Mouse (Mus musculus) intestine, embryonic 15.5 days (tissue): Measurements from ENCODE around the gene Ppp2r5d. TPM values are rescaled to one million over a fixed set of nuclear protein-coding genes. Genes with fewer than 3 reads are reported as not detected.

Source experiments
- ATAC-seq: fragments of 200-750 bp; cut with Nextera tagmentation; 2 replicates; pipeline ENCODE4 v1.8.0; 2017; ENCODE audit warnings: moderate TSS enrichment, moderate library complexity
- H3K27ac ChIP-seq: fragments of 300-500 bp; sonication (generic); 2 replicates; pipeline ENCODE4 v1.5.1; 2015; ENCODE audit warnings: mild to moderate bottlenecking, inconsistent platforms
- H3K27me3 ChIP-seq: fragments of 300-500 bp; sonication (generic); replicated peaks from 2 replicates; pipeline ENCODE4 v1.6.1; 2015; ENCODE audit warnings: inconsistent platforms
- H3K36me3 ChIP-seq: fragments of 300-500 bp; sonication (generic); 2 replicates; pipeline ENCODE4 v1.6.1; 2015; ENCODE audit warnings: inconsistent platforms
- H3K4me1 ChIP-seq: fragments of 300-500 bp; sonication (generic); replicated peaks from 2 replicates; pipeline ENCODE4 v1.6.1; 2015; ENCODE audit warnings: inconsistent platforms
- H3K4me2 ChIP-seq: fragments of 300-500 bp; sonication (generic); replicated peaks from 2 replicates; pipeline ENCODE4 v1.6.1; 2015; ENCODE audit warnings: mild to moderate bottlenecking, inconsistent platforms
- H3K4me3 ChIP-seq: fragments of 300-500 bp; sonication (generic); replicated peaks from 2 replicates; pipeline ENCODE4 v1.5.1; 2015; ENCODE audit warnings: inconsistent platforms
- H3K9ac ChIP-seq: fragments of 300-500 bp; sonication (generic); 2 replicates; pipeline ENCODE4 v1.6.1; 2015; ENCODE audit warnings: inconsistent platforms
- H3K9me3 ChIP-seq: fragments of 300-500 bp; sonication (generic); 2 replicates; pipeline ENCODE4 v1.6.1; 2016; ENCODE audit warnings: inconsistent platforms
- WGBS: fragments of 180-500 bp; shearing (Covaris S2); methylation state at CpG from one replicate; pipeline ENCODE4 v1.1.7; 2015; 5-methylcytosine and 5-hydroxymethylcytosine counted together
- polyA plus RNA-seq: library from polyadenylated mRNA; unstranded; fragments of >200 nt; fragmentation: Nextera tagmentation; extraction: Ambion mirVana; gene quantifications from 2 replicates; pipeline ENCODE4 v1.2.1, GENCODE M21; 2015

The Ppp2r5d gene
- polyA plus RNA-seq, 1 experiment from 2014 or later: 71.8 TPM

GRCm38 (mm10) chr17:46674530-46675283, 30.2 kb downstream of the Ppp2r5d start:
- Histone ChIP-seq H3K4me3 (peak overlapping the region; percentile 77), H3K27me3 (no peaks in the 10 kb centered on the region), H3K36me3 (peaks cover 38% of the 10 kb centered on the region), H3K9me3 (no peaks in the 10 kb centered on the region), H3K9ac (peak overlapping the region; percentile 45), H3K27ac (peak overlapping the region; percentile 62), H3K4me1 (peaks cover 34% of the 10 kb centered on the region), H3K4me2 (peak overlapping the region; percentile 76)
- 25% methylated on average over 15 of the region's 15 CpGs for WGBS
- ATAC-seq: peak; percentile 44

DNA sequence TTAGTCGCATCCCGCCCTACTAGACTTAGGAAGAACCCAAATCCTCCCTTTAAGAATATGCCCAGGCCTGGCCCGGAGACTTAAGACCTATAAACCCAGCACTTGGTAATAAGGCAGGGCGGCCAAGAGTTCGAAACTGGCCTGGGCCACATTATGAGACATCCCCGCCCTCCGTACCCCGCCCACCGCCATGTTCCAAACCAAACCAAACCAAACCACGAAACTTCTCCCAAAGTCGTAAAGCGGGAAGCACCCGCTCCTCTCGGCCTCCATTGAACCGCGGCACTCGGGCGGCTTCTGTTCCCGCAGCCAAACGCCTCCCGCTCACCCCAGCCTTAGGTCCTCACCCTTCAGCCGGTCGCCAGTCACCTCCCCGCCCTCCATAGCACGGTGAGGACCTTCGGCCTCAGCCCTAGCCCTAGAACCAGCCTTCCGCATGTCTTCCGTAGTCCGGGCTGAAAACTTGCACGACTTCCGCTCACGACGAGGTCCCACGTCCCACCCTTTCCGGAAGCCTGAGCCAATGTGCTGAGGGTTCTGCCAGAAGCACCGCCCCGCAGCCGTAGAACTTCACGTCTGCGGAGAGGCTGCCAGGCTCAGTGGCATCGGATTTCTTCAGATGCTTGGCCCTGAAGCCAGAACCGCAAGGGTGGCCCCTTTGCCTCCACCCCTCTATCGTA, 30.9 kb downstream of the Ppp2r5d start, which contains the start of gene Rrp36:
TSS of gene Rrp36 (minus strand) at position 503 of the 680 bp plus-strand sequence.
- Histone ChIP-seq H3K27ac (peak within 1 kb of the TSS; percentile 62), H3K9me3 (no peaks in the 10 kb centered on the region), H3K4me3 (peak within 1 kb of the TSS; percentile 77), H3K36me3 (peaks cover 44% of the 10 kb centered on the region), H3K9ac (peak within 1 kb of the TSS; percentile 87), H3K27me3 (no peaks in the 10 kb centered on the region), H3K4me1 (peaks cover 27% of the 10 kb centered on the region), H3K4me2 (peak within 1 kb of the TSS; percentile 76)
- WGBS: under 1% methylated on average over 43 of the region's 43 CpGs
- ATAC-seq: peak; percentile 95

DNA sequence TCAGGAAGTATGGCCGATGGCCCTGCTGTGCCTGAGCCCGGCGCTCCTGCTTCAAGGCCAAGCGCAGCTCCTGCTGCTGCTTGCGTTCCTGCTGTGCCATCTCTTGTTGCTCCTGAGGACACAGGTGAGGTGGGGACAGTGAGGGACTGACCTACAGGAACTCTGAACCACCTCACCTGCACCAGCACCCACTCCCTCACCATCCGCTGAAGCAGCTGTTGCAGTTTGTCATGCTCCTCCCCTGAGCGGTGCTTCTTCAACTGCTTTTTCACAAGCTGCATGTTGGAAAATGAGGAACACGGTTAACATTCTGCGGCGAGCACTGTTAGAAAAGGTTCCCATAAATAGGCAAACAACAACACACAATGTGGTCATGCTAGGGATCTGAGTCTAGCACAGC, 35.0 kb downstream of the Ppp2r5d start:
- H3K4me2 ChIP-seq: no peak overlapping the region
- no peaks in the 10 kb centered on the region for H3K9me3 ChIP-seq
- peaks cover 36% of the 10 kb centered on the region for H3K36me3 ChIP-seq
- no peak overlapping the region for H3K9ac ChIP-seq
- H3K27ac ChIP-seq: no peak overlapping the region
- H3K27me3 ChIP-seq: no peaks in the 10 kb centered on the region
- 96% methylated on average over 10 of the region's 10 CpGs for WGBS
- no peak overlapping the region for H3K4me3 ChIP-seq
- peaks cover 15% of the 10 kb centered on the region for H3K4me1 ChIP-seq
- no peak for ATAC-seq

- no peak overlapping the region for H3K9ac ChIP-seq
- 0 out of 2 replicates have a peak, but pooled peaks cover 1% of the 10 kb centered on the region for H3K4me1 ChIP-seq
- H3K27ac ChIP-seq: no peak overlapping the region
- H3K4me2 ChIP-seq: no peak overlapping the region
- H3K27me3 ChIP-seq: no peaks in the 10 kb centered on the region
- ATAC-seq: no peak
- H3K36me3 ChIP-seq: peaks cover 51% of the 10 kb centered on the region
- 92% methylated on average over 16 of the region's 16 CpGs for WGBS
- H3K9me3 ChIP-seq: no peaks in the 10 kb centered on the region
- H3K4me3 ChIP-seq: no peak overlapping the region
Observed at GRCm38 (mm10) chr17:46667712-46668111, 37.2 kb downstream of the Ppp2r5d start.

DNA sequence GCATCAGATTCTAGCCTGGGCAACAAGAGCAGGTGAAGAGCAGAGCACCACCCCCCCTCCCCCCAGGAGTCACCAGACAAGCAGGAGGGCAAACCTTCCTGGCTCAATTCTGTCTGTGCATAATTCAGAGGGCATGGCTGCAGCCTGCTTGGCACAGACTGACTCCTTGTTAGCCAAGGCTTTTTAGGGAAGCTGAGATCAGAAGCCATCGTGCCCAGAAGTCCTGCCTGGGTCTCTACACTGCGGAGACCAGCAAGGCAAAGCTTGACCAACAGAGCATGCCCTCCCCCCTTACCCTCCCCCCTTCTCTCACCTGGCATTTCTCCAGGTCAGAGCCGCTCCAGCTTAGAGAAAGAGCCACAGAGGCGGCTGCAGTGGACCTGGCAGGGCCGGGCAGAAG, 42.2 kb downstream of the Ppp2r5d start:
- ATAC-seq: no peak
- WGBS: 88% methylated on average over 5 of the region's 5 CpGs
- Histone ChIP-seq H3K9ac (no peak overlapping the region), H3K4me2 (no peak overlapping the region), H3K27ac (no peak overlapping the region), H3K36me3 (peaks cover 72% of the 10 kb centered on the region), H3K9me3 (no peaks in the 10 kb centered on the region), H3K4me1 (no peaks in the 10 kb centered on the region), H3K4me3 (no peak overlapping the region), H3K27me3 (no peaks in the 10 kb centered on the region)

- no peaks in the 10 kb centered on the region for H3K9me3 ChIP-seq
- H3K27ac ChIP-seq: no peak overlapping the region
- H3K27me3 ChIP-seq: no peaks in the 10 kb centered on the region
- H3K4me1 ChIP-seq: no peaks in the 10 kb centered on the region
- H3K4me2 ChIP-seq: no peak overlapping the region
- no peak for ATAC-seq
- no peak overlapping the region for H3K9ac ChIP-seq
- no peak overlapping the region for H3K4me3 ChIP-seq
- H3K36me3 ChIP-seq: peaks cover 75% of the 10 kb centered on the region
- 83% methylated on average over 12 of the region's 12 CpGs for WGBS
Observed at GRCm38 (mm10) chr17:46661981-46662380, 42.9 kb downstream of the Ppp2r5d start.

GRCm38 (mm10) chr17:46661351-46661750, 43.6 kb downstream of the Ppp2r5d start:
- no peak overlapping the region for H3K4me2 ChIP-seq
- 97% methylated on average over 9 of the region's 9 CpGs for WGBS

DNA sequence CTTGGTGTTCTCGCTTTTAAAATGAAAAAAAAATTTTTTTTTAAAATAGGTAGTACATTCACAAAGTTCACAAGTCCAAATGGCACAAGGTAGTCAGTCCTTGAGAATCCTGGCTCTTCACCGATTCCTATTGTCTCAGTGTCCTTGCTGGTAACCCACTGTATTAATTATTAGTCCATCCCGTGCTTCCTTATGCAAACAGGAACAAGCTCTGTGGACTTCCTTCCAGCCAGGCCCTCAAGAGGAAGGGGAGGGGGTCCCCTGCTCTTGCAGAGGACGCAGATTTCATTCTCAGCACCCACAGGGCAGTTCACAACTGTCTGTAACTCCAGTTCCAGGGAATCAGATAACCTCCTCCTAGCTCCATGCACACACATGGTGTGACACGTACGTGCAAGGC, 48.9 kb downstream of the Ppp2r5d start:
- no peak overlapping the region for H3K4me3 ChIP-seq
- H3K27ac ChIP-seq: no peak overlapping the region
- H3K9me3 ChIP-seq: no peaks in the 10 kb centered on the region
- 74% methylated on average over 6 of the region's 6 CpGs for WGBS
- no peak for ATAC-seq
- H3K4me1 ChIP-seq: peaks cover 18% of the 10 kb centered on the region
- peaks cover 64% of the 10 kb centered on the region for H3K36me3 ChIP-seq
- no peak overlapping the region for H3K4me2 ChIP-seq
- no peak overlapping the region for H3K9ac ChIP-seq
- no peaks in the 10 kb centered on the region for H3K27me3 ChIP-seq

More at GRCm38 (mm10) chr17:46661351-46661750, 43.6 kb downstream of the Ppp2r5d start:
- Histone ChIP-seq H3K36me3 (peaks cover 72% of the 10 kb centered on the region), H3K27ac (no peak overlapping the region), H3K27me3 (no peaks in the 10 kb centered on the region), H3K9ac (no peak overlapping the region), H3K4me3 (no peak overlapping the region), H3K9me3 (no peaks in the 10 kb centered on the region), H3K4me1 (no peaks in the 10 kb centered on the region)
- ATAC-seq: no peak

DNA sequence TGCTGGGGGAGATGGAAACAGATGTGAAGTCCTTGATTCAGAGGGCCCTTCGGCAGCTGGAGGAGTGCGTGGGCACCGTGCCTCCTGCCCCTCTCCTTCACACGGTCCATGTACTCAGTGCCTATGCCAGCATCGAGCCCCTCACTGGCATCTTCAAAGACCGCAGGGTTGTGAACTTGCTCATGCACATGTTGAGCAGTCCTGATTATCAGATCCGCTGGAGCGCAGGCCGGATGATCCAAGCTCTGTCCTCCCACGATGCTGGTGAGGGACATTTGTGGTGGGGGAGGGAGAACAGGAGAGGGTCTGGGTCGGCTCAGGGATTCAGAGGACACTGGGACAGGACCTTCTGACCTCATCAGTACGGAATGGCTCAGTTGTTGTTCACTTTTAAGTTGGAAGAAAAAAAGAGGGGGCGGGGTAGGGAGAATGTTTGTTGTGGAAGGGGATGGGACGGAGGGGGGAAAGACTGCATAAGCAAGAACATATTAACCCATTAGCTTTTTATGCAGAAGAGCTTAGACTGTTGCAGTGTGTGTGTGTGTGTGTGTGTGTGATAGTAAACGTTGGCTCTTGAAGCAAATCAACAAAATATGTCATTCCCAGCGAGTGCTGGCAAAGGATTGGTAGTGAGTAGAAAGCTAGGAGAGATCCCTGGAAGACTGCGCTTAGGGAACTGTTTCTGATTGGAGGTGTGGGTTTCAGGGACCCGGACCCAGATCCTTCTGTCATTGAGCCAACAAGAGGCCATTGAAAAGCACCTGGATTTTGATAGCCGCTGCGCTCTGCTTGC, 53.0 kb downstream of the Ppp2r5d start:
- Histone ChIP-seq H3K9me3 (no peaks in the 10 kb centered on the region), H3K27me3 (no peaks in the 10 kb centered on the region), H3K4me1 (peaks cover 29% of the 10 kb centered on the region), H3K4me3 (peak overlapping the region; percentile 76), H3K36me3 (peaks cover 35% of the 10 kb centered on the region), H3K9ac (peak overlapping the region; percentile 92), H3K4me2 (peak overlapping the region; percentile 74), H3K27ac (no peak overlapping the region)
- WGBS: 63% methylated on average over 20 of the region's 20 CpGs
- no peak for ATAC-seq

- WGBS: 69% methylated on average over 17 of the region's 17 CpGs
- Histone ChIP-seq H3K36me3 (peaks cover 33% of the 10 kb centered on the region), H3K27me3 (no peaks in the 10 kb centered on the region), H3K4me3 (peak overlapping the region; percentile 76), H3K9ac (peak overlapping the region; percentile 92), H3K4me2 (peak overlapping the region; percentile 74), H3K27ac (peak overlapping the region; percentile 97), H3K9me3 (no peaks in the 10 kb centered on the region), H3K4me1 (peaks cover 33% of the 10 kb centered on the region)
- ATAC-seq: no peak
Observed at GRCm38 (mm10) chr17:46651292-46651691, 53.6 kb downstream of the Ppp2r5d start.

DNA sequence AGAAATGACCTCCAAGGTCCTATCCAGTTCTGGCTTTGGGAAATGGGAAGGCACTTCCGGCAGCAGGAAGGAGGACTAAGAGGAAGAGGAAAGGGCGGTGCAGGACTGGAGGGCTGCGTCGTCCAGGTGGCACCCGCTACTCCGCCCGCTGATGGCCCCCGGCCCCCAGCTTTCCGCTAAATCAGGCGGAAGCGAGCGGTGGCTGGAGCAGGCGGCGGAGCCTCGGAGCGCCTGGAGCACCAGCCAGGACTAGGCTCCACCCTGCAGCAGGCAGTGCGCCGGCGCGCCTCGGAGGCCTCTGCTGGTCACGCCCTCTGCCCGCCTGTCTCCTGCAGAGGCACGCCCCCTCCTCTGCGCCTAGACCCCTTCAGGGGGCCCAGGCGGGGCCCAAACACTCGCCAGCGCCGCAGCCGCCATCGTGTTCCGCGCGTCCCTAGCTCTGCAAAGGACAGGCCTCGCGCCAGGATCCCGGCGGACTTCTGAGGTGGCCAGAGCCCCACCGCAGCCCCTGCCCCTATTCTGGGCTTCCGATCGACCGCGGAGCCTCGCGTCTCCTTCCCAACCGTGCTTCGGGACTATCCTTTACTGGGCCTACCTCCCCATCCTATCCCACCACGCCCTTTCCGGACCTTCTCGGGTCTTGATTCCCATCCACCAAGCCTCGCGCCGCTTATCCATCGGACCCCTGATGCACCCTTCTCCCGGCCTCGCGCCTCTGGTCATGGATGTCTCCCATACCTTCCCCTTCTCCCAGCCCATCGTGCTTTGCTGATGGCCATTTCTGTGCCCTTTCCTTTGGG, 54.5 kb downstream of the Ppp2r5d start, which contains the start of gene Cul7:
TSS of gene Cul7 (plus strand) at position 106 of the 800 bp plus-strand sequence.
- no peaks in the 10 kb centered on the region for H3K27me3 ChIP-seq
- H3K9me3 ChIP-seq: no peaks in the 10 kb centered on the region
- ATAC-seq: peak; percentile 94
- peaks cover 29% of the 10 kb centered on the region for H3K36me3 ChIP-seq
- H3K27ac ChIP-seq: peak within 1 kb of the TSS; percentile 97
- H3K9ac ChIP-seq: peak within 1 kb of the TSS; percentile 92
- H3K4me2 ChIP-seq: peak within 1 kb of the TSS; percentile 74
- WGBS: 1% methylated on average over 56 of the region's 58 CpGs
- peak within 1 kb of the TSS; percentile 76 for H3K4me3 ChIP-seq
- H3K4me1 ChIP-seq: peaks cover 33% of the 10 kb centered on the region
